Mouse (Mus musculus) MEL (cell line): Measurements from ENCODE around the gene Erc2.

Source experiments
- CTCF ChIP-seq, 3 experiments: IDR thresholded peaks in 2 of 3; conservative IDR thresholded peaks in 1 of 3; 2 replicates each; pipeline ENCODE4 v1.5.1; 2011 to 2012; ENCODE audit warnings: low read length in 3 of 3, low read depth in 2 of 3, mild to moderate bottlenecking in 2 of 3, improper control_type of control experiment in 1 of 3, inconsistent platforms in 1 of 3, mixed read lengths in 1 of 3, moderate library complexity in 1 of 3; ENCODE audit not compliant: control insufficient read depth in 1 of 3, insufficient read depth in 1 of 3, poor library complexity in 1 of 3, severe bottlenecking in 1 of 3
- EP300 ChIP-seq, 2 experiments: IDR thresholded peaks; 2 replicates each; pipeline ENCODE4 v1.6.1; 2011; ENCODE audit warnings: improper control_type of control experiment in 2 of 2, low read length in 2 of 2, low read depth in 1 of 2, mild to moderate bottlenecking in 1 of 2
- MXI1 ChIP-seq: IDR thresholded peaks from 2 replicates; pipeline ENCODE4 v1.6.1; 2011; ENCODE audit warnings: mild to moderate bottlenecking, low read depth, low read length, improper control_type of control experiment
- POLR2A ChIP-seq, 2 experiments: IDR thresholded peaks; 2 replicates each; pipeline ENCODE4 v1.6.1; 2011 to 2012; ENCODE audit warnings: low read length in 2 of 2, mild to moderate bottlenecking in 2 of 2, control low read depth in 1 of 2, improper control_type of control experiment in 1 of 2, low read depth in 1 of 2, moderate library complexity in 1 of 2; ENCODE audit not compliant: control insufficient read depth in 1 of 2, insufficient read depth in 1 of 2, poor library complexity in 1 of 2
- USF1 ChIP-seq: IDR thresholded peaks from 2 replicates; pipeline ENCODE4 v1.6.1; 2014; ENCODE audit warnings: low read depth, mild to moderate bottlenecking, inconsistent platforms, low read length, improper control_type of control experiment, moderate library complexity
- ZKSCAN1 ChIP-seq: IDR thresholded peaks from 2 replicates; pipeline ENCODE4 v1.6.1; 2012; ENCODE audit warnings: low read depth, mild to moderate bottlenecking, inconsistent platforms, low read length, improper control_type of control experiment, moderate library complexity

DNA sequence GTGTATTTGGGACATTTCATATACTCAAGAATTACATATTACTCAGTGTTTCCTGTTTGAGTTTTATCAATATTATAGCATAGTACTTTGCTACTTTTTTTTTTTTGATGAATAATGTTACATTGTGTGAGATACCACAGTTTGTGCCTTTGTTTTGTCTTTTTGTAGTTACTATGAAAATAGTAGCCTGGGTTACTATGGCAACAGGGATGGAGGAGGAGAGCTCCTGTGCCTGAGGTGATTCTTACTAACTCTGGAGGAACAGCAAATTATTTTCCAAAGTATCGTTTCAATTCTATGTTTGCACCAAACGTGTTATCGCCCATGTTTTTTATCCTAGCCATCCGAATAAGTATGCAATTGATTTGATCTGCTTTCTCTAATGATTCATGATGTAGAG, 438.7 kb downstream of the Erc2 start:
- TF ChIP-seq EP300 (IDR thresholded peaks at IDR 0.05; ENCODE audit: low read depth in 1 of 2, low read length in 2 of 2): no peak
- no peak for TF ChIP-seq POLR2A (IDR thresholded peaks at IDR 0.05; ENCODE audit: control insufficient read depth in 1 of 2, insufficient read depth in 1 of 2, low read depth in 1 of 2, low read length in 2 of 2, poor library complexity in 1 of 2)
- TF ChIP-seq CTCF (IDR thresholded peaks at IDR 0.05 in 2 of 3, conservative IDR thresholded peaks at IDR 0.05 in 1 of 3; ENCODE audit: control insufficient read depth in 1 of 3, insufficient read depth in 1 of 3, low read depth in 2 of 3, low read length in 3 of 3, poor library complexity in 1 of 3, severe bottlenecking in 1 of 3): no peak
- no peak for TF ChIP-seq MXI1
- TF ChIP-seq ZKSCAN1: no peak
- no peak for TF ChIP-seq USF1
